Mouse (Mus musculus): Measurements from ENCODE around the gene Tmtc1.

Gene Tmtc1

GRCm38 (mm10) chr6:148242304-148242703 lies 201.9 kb downstream of the Tmtc1 start:
- no peak for DNase-seq (ENCODE audit: low spot score)

GRCm38 (mm10) chr6:148241685-148242084 lies 202.5 kb downstream of the Tmtc1 start:
- DNase-seq (ENCODE audit: low spot score) = no peak

GRCm38 (mm10) chr6:148239311-148239710 lies 204.9 kb downstream of the Tmtc1 start:
- DNase-seq (ENCODE audit: low spot score) = no peak

GRCm38 (mm10) chr6:148237453-148237852 lies 206.7 kb downstream of the Tmtc1 start:
- DNase-seq (ENCODE audit: low spot score) = no peak

GRCm38 (mm10) chr6:148234105-148234828 lies 209.9 kb downstream of the Tmtc1 start:
- DNase-seq (ENCODE audit: low spot score) = no peak

GRCm38 (mm10) chr6:148227542-148227941 lies 216.6 kb downstream of the Tmtc1 start:
- no peak for DNase-seq (ENCODE audit: low spot score)

- DNase-seq (ENCODE audit: low spot score) = no peak
Observed at GRCm38 (mm10) chr6:148222686-148223085, 221.5 kb downstream of the Tmtc1 start.

DNA sequence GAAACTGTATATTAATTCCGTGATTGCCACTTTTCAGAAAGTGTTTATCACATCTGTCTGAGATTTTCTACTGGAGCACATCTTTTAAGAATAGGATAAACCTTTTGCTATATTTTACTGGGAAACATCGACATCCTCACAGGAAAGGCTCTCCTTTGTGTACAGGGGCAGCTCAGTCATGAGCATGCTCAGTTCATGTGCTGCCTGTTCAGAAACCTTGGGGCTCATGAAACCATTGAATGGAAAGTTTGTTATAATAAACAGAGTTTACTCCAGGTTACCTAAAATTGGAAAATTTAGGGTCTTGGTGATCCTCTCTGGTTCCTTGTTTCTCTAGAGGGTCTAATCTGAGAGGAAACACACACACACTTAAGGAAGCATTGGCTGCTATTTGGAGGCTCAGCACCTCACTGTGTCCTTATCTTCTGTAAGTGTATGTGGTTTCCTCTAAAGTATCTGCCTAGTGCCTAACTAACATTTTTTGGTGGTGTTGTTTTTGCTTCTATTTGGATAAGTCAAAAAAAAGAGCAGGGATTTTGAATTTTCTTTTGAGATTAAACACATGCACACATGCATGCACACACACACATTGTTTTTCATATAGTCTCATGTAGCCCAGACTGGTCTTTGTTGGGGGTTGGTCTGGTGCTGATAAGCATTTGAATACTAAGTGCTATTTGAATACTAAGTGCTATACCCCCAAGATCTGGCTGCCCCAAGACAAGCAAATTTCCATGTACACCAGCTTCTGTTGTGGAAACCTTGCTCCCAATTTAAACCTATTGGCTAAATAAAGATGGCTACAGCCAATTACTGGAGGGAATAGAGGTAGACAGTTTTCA lies 225.7 kb downstream of the Tmtc1 start:
- DNase-seq (ENCODE audit: low spot score) = no peak

- no peak for DNase-seq (ENCODE audit: low spot score)
Observed at GRCm38 (mm10) chr6:148216752-148217151, 227.4 kb downstream of the Tmtc1 start.

DNA sequence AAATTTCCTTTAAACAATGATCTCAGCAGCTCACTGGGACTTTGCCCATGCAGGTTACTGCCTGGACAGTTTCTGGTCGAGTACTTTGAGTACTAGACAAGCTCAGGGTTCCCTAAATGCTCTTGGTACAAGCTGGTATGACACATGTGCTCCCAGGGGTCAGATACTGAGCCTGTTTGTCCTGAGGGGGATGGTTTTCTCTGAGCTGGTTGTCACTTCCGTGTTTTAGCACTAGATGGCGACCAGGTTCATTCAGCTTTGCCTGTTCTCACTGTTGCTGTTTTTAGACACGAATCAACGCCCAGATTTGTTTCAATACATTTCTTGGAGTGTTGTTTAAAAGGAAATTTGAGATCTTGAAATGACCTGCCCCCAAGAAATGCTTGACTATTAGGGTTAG lies 229.4 kb downstream of the Tmtc1 start:
- peak; percentile 41 for DNase-seq (ENCODE audit: low spot score)

- peak; percentile 99 for DNase-seq (ENCODE audit: low spot score)
Observed at GRCm38 (mm10) chr6:148211897-148212680, 232.1 kb downstream of the Tmtc1 start, which contains the start of gene Ergic2. Gene Ergic2 (minus strand): TSS chr6:148212374.

- no peak for DNase-seq (ENCODE audit: low spot score)
Observed at GRCm38 (mm10) chr6:148211391-148211876, 232.8 kb downstream of the Tmtc1 start.

- DNase-seq (ENCODE audit: low spot score) = no peak
Observed at GRCm38 (mm10) chr6:148207522-148207921, 236.7 kb downstream of the Tmtc1 start.

GRCm38 (mm10) chr6:148205134-148205533 lies 239.1 kb downstream of the Tmtc1 start:
- no peak for DNase-seq (ENCODE audit: low spot score)

DNA sequence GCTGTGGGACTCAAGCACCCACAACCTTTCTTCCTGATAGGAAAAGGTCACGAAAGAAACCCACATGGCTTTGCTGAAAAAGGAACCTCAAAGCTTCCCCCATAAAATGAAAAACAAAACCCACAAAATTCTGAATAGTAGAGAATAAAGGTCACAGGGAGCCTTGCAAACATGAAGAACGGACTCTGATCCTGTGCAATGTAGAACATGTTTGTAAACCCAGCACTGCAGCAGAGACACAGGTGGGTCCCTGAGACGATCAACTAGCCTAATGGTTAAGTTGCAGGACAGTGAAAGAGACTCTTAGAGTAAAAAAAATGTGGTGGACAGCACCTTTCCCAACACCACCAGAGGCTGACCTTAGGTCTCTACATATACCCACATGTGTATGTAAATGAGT lies 244.5 kb downstream of the Tmtc1 start:
- DNase-seq (ENCODE audit: low spot score) = no peak

DNA sequence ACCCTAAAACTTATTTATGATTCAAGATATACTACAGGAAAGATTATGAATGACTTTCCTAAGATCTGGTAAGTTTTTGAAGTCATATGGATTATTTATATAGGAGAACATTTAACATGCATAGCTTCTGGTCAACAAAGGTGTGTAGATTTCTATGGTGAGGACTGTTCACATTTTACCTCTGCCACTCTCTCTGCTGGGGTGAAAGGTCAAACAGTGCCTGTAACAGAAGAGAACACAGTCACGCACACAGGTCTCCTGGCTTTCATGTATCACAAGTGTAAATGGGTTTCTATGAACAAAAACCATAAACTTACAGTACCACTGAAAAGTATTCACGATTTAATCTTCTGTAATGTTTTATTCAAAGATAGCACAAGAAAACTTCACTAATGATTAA lies 245.0 kb downstream of the Tmtc1 start:
- DNase-seq (ENCODE audit: low spot score) = no peak

DNA sequence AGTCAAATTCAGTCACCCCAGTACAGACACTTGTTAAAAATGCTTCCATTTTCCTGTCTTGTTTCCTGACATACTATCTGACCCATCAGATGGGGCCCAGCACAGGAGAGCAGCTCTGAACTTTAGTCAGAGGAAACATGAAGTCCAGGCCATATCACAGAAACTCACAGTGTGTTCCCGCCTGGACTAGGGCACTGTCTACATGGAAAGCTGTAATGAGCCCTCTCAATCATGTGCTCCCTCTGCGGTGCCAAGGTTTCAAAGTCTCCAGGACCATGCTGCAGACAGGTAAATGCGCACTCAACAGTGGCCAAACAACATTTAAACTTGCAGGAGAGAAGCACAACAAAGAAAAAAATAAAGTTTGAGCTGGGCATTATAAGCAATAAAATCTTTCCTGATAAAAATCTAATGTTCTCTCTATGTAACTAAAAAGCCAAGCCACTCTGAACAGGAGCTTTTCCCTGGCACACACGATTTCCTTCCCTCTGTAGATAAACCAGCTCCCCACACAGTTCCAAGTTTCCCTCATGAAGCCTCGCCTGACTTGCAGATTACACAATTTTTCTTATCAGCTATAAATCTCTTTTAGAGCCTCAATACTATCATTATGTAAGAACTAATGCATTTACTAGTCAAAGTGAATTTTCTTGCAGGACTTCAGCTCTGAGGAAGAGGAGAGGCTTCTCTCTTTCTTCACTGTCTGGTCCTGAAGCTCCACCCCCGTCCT lies 250.1 kb downstream of the Tmtc1 start:
- DNase-seq (ENCODE audit: low spot score) = no peak

DNA sequence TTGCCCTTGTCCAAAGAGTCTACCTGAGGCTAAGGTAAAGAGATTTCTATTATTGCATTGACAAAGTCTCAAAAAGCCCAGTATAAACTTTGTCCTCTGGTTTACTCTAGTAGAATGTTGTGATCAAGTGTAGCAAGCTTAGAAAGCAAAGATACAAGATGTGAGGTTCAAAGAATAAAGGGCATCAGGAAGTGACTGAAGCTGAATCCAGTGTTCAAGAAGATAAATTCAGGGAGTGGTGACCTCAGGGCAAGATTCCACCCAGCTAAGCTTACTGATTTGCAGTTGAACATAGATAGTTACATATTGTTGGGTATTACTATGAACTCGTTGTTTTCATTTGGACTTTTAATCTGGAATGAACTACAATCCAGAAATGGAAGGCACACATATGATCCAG lies 258.5 kb downstream of the Tmtc1 start:
- DNase-seq (ENCODE audit: low spot score) = no peak
